Mouse (Mus musculus) heart, embryonic 15.5 days (tissue): ENCODE results near the gene Spaca7. TPM values are rescaled to one million over a fixed set of nuclear protein-coding genes. Genes with fewer than 3 reads are reported as not detected.

Experiments used
- ATAC-seq: fragments of 200-750 bp; cut with Nextera tagmentation; replicated peaks from 2 replicates; pipeline ENCODE4 v1.8.0; 2017; ENCODE audit warnings: low read depth, moderate TSS enrichment; ENCODE audit not compliant: insufficient number of reproducible peaks, insufficient read depth, low FRiP score
- H3K27ac ChIP-seq: fragments of 300-500 bp; sonication (generic); 2 replicates; pipeline ENCODE4 v1.5.1; 2015; ENCODE audit warnings: mild to moderate bottlenecking, inconsistent platforms
- H3K27me3 ChIP-seq: fragments of 300-500 bp; sonication (generic); 2 replicates; pipeline ENCODE4 v1.6.1; 2015; ENCODE audit warnings: inconsistent platforms
- H3K36me3 ChIP-seq: fragments of 300-500 bp; sonication (generic); 2 replicates; pipeline ENCODE4 v1.6.1; 2015; ENCODE audit warnings: mild to moderate bottlenecking, inconsistent platforms
- H3K4me1 ChIP-seq: fragments of 300-500 bp; sonication (generic); replicated peaks from 2 replicates; pipeline ENCODE4 v1.6.1; 2015; ENCODE audit warnings: inconsistent platforms
- H3K4me2 ChIP-seq: fragments of 300-500 bp; sonication (generic); 2 replicates; pipeline ENCODE4 v1.6.1; 2015; ENCODE audit warnings: inconsistent platforms, mild to moderate bottlenecking, moderate library complexity
- H3K4me3 ChIP-seq: fragments of 300-500 bp; sonication (generic); 2 replicates; pipeline ENCODE4 v1.5.1; 2015; ENCODE audit warnings: mild to moderate bottlenecking, inconsistent platforms
- H3K9ac ChIP-seq: fragments of 300-500 bp; sonication (generic); 2 replicates; pipeline ENCODE4 v1.6.1; 2015; ENCODE audit warnings: mild to moderate bottlenecking, inconsistent platforms
- H3K9me3 ChIP-seq: fragments of 300-500 bp; sonication (generic); replicated peaks from 2 replicates; pipeline ENCODE4 v1.6.1; 2016; ENCODE audit warnings: inconsistent platforms
- WGBS: fragments of 180-500 bp; shearing (Covaris S2); methylation state at CpG from one replicate; pipeline ENCODE4 v1.1.7; 2015; ENCODE audit warnings: mixed read lengths; 5-methylcytosine and 5-hydroxymethylcytosine counted together
- polyA plus RNA-seq: library from polyadenylated mRNA; unstranded; fragments of >200 nt; fragmentation: Nextera tagmentation; extraction: Ambion mirVana; gene quantifications from 2 replicates; pipeline ENCODE4 v1.2.1, GENCODE M21; 2015

Gene Spaca7
- not detected in 2 replicates for polyA plus RNA-seq

DNA sequence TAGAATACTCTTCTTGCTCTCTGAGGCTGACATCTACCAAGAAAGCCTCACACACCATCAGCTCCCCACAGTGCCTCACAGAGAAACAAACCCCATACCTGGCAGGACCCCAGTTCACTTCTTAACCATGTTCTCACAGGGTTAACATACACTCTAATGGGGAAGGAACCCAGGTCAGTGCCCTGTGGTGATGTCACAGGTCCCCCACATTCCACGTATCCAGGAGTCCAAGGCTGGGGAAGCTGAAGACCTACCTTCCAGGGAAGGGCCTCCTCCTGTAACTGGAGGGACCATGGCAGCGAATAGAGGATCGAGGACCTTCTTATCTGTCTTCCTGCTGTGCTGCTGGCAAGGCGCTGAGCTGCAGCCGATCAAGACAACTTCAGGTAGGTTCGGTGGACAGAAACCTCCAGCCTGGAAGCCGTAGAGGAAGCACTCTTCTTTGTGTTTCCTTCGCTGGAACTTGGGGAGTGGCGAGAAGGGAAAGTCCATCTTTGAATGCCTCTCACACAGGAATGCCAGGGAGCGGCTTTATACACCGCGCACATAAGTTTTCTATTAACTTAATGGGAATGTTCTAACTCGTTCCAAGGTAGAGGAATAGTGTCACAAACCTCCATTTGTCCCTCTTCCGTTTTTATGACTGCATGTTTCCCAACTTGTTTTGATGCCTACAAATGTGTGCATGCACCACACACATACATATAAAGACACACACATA lies at the start of gene Spaca7:
Gene Spaca7, plus strand, starts transcription at position 216 of the 721 bp plus-strand sequence.
- no peak within 1 kb of the TSS for H3K4me3 ChIP-seq
- H3K27me3 ChIP-seq, result peaks cover 30% of the 10 kb centered on the region
- no peak for ATAC-seq
- WGBS, result 50% methylated on average over 14 of the region's 14 CpGs
- H3K9me3 ChIP-seq, result no peaks in the 10 kb centered on the region
- H3K9ac ChIP-seq, result no peak within 1 kb of the TSS
- no peaks in the 10 kb centered on the region for H3K4me1 ChIP-seq
- H3K4me2 ChIP-seq, result no peak within 1 kb of the TSS
- H3K36me3 ChIP-seq, result no peaks in the 10 kb centered on the region
- no peak within 1 kb of the TSS for H3K27ac ChIP-seq

DNA sequence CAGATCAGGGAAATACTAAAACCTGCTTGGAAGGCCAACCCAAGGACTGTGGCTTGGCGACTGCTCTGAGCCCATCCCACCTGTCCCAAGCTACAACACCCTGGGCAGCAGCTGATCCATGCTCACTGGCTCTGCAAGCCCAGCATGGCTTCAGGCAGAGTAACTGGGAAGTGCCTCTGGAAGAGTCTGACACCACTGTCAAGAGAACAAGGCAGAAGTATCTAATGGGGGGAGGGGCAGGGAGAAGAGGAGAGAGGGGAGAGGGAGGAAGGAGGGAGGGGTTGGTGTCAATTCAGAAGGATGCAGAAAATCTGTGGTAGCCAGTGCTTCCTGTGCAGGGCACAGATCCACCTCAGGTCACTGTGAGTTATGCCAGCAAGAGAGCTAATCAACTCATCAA lies 48.5 kb upstream of the Spaca7 start:
- Histone ChIP-seq H3K36me3 (no peaks in the 10 kb centered on the region), H3K9me3 (no peaks in the 10 kb centered on the region), H3K4me1 (no peaks in the 10 kb centered on the region), H3K4me3 (no peak overlapping the region), H3K27me3 (peaks cover 11% of the 10 kb centered on the region; the same call in 1 of the 2 replicates), H3K9ac (no peak overlapping the region), H3K27ac (no peak overlapping the region), H3K4me2 (no peak overlapping the region)
- no peak for ATAC-seq
- WGBS, result 13% methylated on average over 1 of the region's 1 CpGs

GRCm38 (mm10) chr8:12528659-12529058 lies 44.2 kb upstream of the Spaca7 start:
- ATAC-seq, result no peak
- no peak overlapping the region for H3K9ac ChIP-seq
- H3K4me3 ChIP-seq, result no peak overlapping the region
- no peak overlapping the region for H3K4me2 ChIP-seq
- no peaks in the 10 kb centered on the region for H3K9me3 ChIP-seq
- H3K36me3 ChIP-seq, result no peaks in the 10 kb centered on the region
- H3K27me3 ChIP-seq, result peaks cover 14% of the 10 kb centered on the region
- 39% methylated on average over 2 of the region's 2 CpGs for WGBS
- no peak overlapping the region for H3K27ac ChIP-seq
- H3K4me1 ChIP-seq, result no peaks in the 10 kb centered on the region

- Histone ChIP-seq H3K4me3 (no peak overlapping the region), H3K27me3 (peaks cover 6% of the 10 kb centered on the region; the same call in 1 of the 2 replicates), H3K27ac (no peak overlapping the region), H3K4me1 (peaks cover 7% of the 10 kb centered on the region; the same call in 1 of the 2 replicates), H3K36me3 (no peaks in the 10 kb centered on the region), H3K4me2 (no peak overlapping the region), H3K9ac (no peak overlapping the region), H3K9me3 (no peaks in the 10 kb centered on the region)
- no peak for ATAC-seq
- 44% methylated on average over 9 of the region's 9 CpGs for WGBS
Observed at GRCm38 (mm10) chr8:12535617-12536016, 37.2 kb upstream of the Spaca7 start.

DNA sequence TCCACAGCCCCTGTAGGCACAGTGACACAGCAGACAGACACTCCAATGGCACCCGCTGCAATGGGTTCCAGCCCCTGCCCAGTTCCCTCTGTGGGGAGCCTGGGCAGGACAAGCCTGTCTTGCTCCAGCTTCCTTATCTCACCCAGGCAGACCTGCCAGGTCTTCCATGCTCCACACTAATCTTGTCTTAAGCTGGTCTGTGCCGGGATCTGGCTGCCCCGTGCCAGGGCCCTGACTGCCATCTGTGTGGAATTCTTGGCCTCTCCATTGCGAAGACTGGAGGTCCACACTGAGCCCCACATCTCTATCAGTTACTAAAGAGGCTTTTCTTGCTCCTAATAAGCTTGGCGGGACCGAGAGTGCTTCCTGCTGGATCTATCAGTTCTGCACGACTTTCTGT lies 36.5 kb upstream of the Spaca7 start:
- H3K9me3 ChIP-seq, result no peaks in the 10 kb centered on the region
- H3K4me3 ChIP-seq, result no peak overlapping the region
- H3K4me2 ChIP-seq, result no peak overlapping the region
- H3K27me3 ChIP-seq, result peaks cover 1% of the 10 kb centered on the region
- H3K9ac ChIP-seq, result no peak overlapping the region
- no peak for ATAC-seq
- peaks cover 7% of the 10 kb centered on the region; the same call in 1 of the 2 replicates for H3K4me1 ChIP-seq
- no peaks in the 10 kb centered on the region for H3K36me3 ChIP-seq
- no peak overlapping the region for H3K27ac ChIP-seq
- 59% methylated on average over 7 of the region's 7 CpGs for WGBS

DNA sequence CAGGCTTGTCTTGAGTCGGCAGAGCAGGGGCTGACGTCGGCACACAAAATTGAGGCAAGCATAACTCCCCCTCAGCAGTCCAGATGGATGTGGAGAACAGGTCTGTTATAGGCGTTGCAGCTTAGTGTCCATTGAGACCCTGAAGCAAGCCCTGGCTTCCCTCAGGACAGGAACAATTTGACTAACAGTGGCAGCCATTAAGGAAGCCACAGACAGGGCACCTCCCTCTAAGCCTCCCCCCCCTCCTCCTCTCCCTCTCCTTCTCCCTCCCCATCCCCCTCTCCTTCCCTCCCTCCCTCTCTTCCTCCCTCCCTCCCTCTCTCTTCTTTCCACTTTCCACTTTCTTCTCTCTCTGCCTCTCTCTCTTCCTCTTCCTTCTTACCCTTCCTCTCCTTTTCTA lies 27.6 kb upstream of the Spaca7 start:
- Histone ChIP-seq H3K4me3 (no peak overlapping the region), H3K9ac (no peak overlapping the region), H3K9me3 (no peaks in the 10 kb centered on the region), H3K36me3 (no peaks in the 10 kb centered on the region), H3K27me3 (peaks cover 37% of the 10 kb centered on the region), H3K27ac (no peak overlapping the region), H3K4me2 (no peak overlapping the region), H3K4me1 (no peaks in the 10 kb centered on the region)
- WGBS, result 56% methylated on average over 4 of the region's 4 CpGs
- no peak for ATAC-seq

DNA sequence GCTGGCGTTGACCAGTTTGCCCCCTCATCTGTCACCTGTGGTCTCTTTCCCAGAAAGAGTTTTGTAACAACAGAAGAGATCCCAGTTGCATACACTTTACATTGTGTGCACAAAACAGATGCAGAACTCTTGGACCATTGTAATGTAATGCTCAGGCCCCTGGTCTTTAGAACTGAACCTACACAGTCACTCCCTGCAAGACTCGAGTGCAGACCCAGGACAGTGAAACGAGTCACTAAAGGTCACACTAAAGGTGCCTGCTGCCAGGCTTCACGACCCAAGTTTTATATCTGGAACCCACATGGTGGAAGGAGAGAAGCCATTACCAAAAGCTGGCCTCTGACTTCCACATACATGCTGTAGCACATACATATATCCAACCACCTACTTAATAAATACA lies 27.2 kb upstream of the Spaca7 start:
- Histone ChIP-seq H3K4me2 (no peak overlapping the region), H3K27me3 (peaks cover 42% of the 10 kb centered on the region), H3K9me3 (no peaks in the 10 kb centered on the region), H3K4me1 (no peaks in the 10 kb centered on the region), H3K27ac (no peak overlapping the region), H3K9ac (no peak overlapping the region), H3K4me3 (no peak overlapping the region), H3K36me3 (no peaks in the 10 kb centered on the region)
- no peak for ATAC-seq
- WGBS, result 56% methylated on average over 4 of the region's 4 CpGs

DNA sequence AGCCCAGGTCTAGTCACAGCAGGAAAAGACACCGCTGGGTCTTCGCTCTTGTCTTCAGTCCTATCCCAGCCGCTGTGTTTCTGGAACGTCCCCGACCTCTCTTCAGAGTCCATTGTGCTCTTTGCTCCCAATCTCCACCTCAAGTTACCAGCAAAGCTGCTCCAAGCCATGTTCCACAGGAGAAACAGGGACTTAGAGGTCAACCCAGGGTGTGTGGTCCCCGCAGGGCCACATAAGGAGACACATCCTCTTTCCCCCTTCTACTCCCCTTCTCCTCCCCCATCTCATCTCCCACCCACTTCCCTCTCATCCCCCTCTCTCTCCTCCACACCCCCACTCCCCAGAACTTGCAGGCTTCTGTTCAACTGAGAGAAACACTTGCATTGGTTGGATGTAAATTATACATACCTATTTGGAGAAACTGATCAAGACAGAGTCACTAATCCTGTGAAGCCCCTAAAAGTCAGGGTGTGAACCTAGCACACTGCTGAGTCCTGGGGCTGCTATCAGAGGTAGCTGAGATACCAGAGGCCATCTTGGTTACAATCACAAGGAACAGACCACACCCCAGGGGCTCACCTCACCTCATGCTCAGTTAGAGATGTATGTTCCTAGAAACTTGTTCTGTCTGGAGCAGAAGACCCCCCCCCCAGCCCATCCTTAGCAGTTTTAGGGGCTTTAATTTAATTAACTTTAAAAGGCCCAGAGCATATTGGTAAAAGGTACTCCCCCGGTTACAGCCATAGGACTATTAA lies 25.2 kb upstream of the Spaca7 start:
- 60% methylated on average over 7 of the region's 7 CpGs for WGBS
- Histone ChIP-seq H3K27me3 (peaks cover 44% of the 10 kb centered on the region), H3K9ac (no peak overlapping the region)

DNA sequence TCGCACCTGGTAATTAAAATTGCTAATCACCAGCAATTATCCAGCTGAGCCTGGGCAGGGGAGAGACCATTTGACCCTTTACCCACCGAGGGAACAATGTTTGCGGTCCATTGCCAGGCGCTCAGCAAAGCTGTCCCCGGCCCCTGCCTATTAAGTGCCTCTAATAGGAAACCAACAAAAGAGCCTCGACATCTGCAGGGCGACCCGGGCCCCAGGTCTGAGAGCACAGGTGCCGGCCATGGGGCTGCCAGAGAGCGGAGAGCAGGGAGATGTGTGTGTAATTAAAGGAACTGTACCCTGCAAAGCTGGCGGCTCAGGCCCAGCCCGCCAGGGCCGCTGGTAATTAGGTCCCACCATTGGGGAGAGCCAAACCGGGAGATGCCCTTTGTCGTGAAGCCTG lies 24.6 kb upstream of the Spaca7 start:
- H3K36me3 ChIP-seq, result no peaks in the 10 kb centered on the region
- no peak overlapping the region for H3K4me2 ChIP-seq
- no peaks in the 10 kb centered on the region for H3K4me1 ChIP-seq
- 23% methylated on average over 15 of the region's 15 CpGs for WGBS
- no peak overlapping the region for H3K9ac ChIP-seq
- H3K27ac ChIP-seq, result no peak overlapping the region
- no peak overlapping the region for H3K4me3 ChIP-seq
- ATAC-seq, result no peak
- peaks cover 41% of the 10 kb centered on the region for H3K27me3 ChIP-seq
- no peaks in the 10 kb centered on the region for H3K9me3 ChIP-seq

More for the DNA sequence above, 25.2 kb upstream of the Spaca7 start:
- Histone ChIP-seq H3K9me3 (no peaks in the 10 kb centered on the region), H3K4me3 (no peak overlapping the region), H3K27ac (no peak overlapping the region), H3K4me2 (no peak overlapping the region), H3K4me1 (no peaks in the 10 kb centered on the region), H3K36me3 (no peaks in the 10 kb centered on the region)
- no peak for ATAC-seq

- WGBS, result 46% methylated on average over 5 of the region's 5 CpGs
- H3K4me3 ChIP-seq, result no peak overlapping the region
- no peaks in the 10 kb centered on the region for H3K9me3 ChIP-seq
- peaks cover 39% of the 10 kb centered on the region for H3K27me3 ChIP-seq
- no peaks in the 10 kb centered on the region for H3K4me1 ChIP-seq
- H3K27ac ChIP-seq, result no peak overlapping the region
- H3K9ac ChIP-seq, result no peak overlapping the region
- ATAC-seq, result no peak
- no peak overlapping the region for H3K4me2 ChIP-seq
- no peaks in the 10 kb centered on the region for H3K36me3 ChIP-seq
Observed at GRCm38 (mm10) chr8:12548680-12549079, 24.1 kb upstream of the Spaca7 start.

DNA sequence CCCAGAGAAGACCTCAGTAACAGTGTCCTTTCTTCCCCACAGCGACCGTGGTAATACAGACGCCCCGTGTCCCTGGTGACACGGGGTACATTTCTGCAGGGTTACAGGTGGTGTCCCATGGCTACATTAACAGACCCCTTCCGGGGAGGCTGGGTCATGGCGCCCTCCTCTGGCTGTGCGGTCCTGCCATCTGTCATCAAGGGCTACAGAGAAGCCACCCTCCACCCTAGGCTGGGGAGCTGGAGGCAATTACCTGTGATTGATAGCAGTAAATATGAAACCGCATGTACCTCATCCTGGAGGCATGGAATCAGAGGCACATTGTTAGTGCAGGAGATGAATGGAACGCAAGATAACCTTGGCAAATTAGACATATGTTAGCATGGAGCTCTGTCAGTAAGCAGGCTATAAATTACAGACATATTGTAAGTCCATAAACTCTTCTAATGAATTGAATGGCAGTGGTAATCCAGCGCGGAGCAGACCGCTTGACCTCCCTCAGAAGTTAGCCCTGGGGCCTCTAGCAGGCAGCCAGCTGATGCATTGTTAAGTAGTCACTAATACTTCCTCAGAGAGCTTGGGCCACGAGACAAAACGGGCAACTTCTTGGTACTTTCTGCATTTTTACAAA lies 17.2 kb upstream of the Spaca7 start:
- ATAC-seq, result no peak
- no peak overlapping the region for H3K4me3 ChIP-seq
- H3K9me3 ChIP-seq, result no peaks in the 10 kb centered on the region
- no peak overlapping the region for H3K4me2 ChIP-seq
- H3K9ac ChIP-seq, result no peak overlapping the region
- H3K36me3 ChIP-seq, result no peaks in the 10 kb centered on the region
- no peak overlapping the region for H3K27ac ChIP-seq
- 60% methylated on average over 15 of the region's 15 CpGs for WGBS
- no peaks in the 10 kb centered on the region for H3K4me1 ChIP-seq
- peaks cover 28% of the 10 kb centered on the region for H3K27me3 ChIP-seq
